Mouse (Mus musculus) CD4-positive, CD25-positive, alpha-beta regulatory T cell (primary cell): ENCODE results near the gene Eno4. TPM values are rescaled to one million over a fixed set of nuclear protein-coding genes. Genes with fewer than 3 reads are reported as not detected.

Experiments
- polyA plus RNA-seq: library from polyadenylated mRNA; unstranded; fragments of 100-300 nt; shearing (Covaris generic); gene quantifications from one replicate; pipeline ENCODE4 v1.2.1, GENCODE M21; 2017

Gene Eno4
- 0.07 TPM for polyA plus RNA-seq

DNA sequence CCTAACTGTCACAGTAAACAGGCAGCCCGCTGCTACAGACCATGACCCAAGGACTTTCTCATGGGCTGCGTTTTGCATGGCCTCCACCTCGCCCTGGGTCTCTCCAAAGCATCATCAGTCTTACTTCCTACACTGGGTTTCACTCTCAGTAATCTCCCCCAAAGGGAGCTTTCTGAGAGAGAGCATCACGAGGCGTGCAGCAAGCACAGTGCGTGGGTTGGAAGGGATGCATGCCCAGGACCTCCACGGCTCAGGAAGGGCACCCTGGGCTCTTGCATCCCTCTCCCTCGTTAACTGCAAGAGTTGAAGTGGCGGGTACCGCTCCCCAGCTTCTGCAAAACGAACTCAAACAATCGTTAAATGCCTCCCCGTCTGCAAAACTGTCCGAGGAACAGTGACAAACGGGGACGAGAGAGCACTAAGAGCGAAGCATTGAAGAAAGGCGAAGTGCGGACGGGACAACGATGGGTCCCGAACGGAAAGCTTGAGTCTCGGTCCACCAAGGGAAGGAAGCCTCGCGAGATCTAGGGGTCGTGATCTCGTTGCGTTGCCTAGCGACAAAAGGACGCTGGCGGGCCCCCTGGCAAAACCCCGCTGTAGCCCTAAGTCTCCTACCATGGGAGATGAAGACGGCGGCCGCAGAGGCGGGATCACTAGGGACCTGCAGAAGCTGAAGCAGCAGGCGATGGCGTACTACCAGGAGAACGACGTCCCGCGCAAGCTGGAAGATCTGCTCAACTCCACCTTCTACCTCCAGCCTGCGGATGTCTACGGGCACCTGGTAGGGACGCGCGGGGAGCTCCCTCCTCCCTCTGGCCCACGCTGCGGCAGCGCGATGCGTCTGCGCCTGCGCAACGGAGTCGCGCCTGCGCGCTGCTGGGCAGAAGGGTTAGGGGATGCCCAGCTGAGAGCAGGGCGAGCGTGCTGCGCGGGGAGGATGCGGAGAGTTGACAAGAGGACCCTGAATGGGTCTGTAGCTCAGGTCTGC lies at the start of gene Eno4, which contains the start of gene Hspa12a:
Gene Eno4, plus strand, starts transcription at position 585 of the 988 bp plus-strand sequence.
Gene Hspa12a, minus strand, starts transcription at position 814 of the 988 bp plus-strand sequence.

Other genes starting within 250 kb of the Eno4 start
- not detected for gene Pnliprp1, start 214.5 kb upstream of the Eno4 start, polyA plus RNA-seq
- not detected for gene Pnliprp2, start 183.7 kb upstream of the Eno4 start, polyA plus RNA-seq
- not detected for gene 1700019N19Rik, start 149.0 kb upstream of the Eno4 start, polyA plus RNA-seq
- gene Hspa12a, start 229 bp downstream of the Eno4 start, polyA plus RNA-seq = 1.8 TPM
- 0.71 TPM for gene Shtn1, start 132.7 kb downstream of the Eno4 start, polyA plus RNA-seq
- not detected for gene Vax1, start 226.6 kb downstream of the Eno4 start, polyA plus RNA-seq